Mouse (Mus musculus): ENCODE data around the gene Tap2.

Tap2 gene

DNA sequence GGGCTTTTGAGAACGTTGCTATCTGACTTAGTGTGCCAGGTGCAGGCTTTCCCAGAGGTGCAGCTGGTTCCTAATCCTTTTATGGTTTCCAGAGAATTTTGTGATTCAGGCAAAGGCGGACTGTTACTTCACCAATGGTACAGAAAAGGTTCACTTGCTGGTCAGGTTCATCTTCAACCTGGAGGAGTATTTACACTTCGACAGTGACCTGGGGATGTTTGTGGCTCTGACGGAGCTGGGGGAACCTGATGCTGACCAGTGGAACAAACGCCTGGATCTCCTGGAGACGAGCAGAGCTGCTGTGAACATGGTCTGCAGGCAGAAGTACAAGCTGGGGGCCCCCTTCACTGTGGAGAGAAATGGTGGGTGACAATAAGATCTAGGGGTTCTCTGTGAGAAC is 37.6 kb downstream of the Tap2 start:
- in situ Hi-C loops (cut with MboI, MseI) = loop anchor here (10.0 kb wide), 1 partner anchor 114 kb away; the partner anchor contains the start of gene Btnl2

GRCm38 (mm10) chr17:34244656-34245055 is 41.3 kb downstream of the Tap2 start:
- in situ Hi-C loops (cut with MboI, MseI) = loop anchor here (10.0 kb wide), 1 partner anchor 110 kb away; the partner anchor contains the start of gene Btnl2

GRCm38 (mm10) chr17:34247047-34247446 is 43.7 kb downstream of the Tap2 start:
- in situ Hi-C loops (cut with MboI, MseI) = loop anchor here (10.0 kb wide), 1 partner anchor 108 kb away; the partner anchor contains the start of gene Btnl2

DNA sequence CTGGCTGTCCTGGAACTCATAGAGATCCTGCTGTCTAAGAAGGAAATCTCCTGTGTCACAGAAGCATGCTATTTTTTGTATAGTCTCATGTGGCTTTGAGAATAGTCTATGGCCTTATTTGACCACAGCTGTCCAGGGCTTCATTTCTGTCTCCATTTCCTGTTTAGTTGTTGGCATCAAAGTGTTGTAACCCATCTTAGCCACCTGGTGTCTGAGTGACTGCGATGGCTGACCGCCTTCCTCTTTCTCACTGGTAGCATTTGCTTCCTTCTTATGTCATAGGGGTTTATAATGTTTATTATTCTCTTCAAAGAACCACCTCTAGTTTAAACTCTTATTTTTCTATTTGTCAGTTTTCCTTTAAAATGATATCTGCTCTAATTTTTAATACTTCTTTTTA is 45.4 kb downstream of the Tap2 start:
- in situ Hi-C loops (cut with MboI, MseI) = loop anchor here (10.0 kb wide), 1 partner anchor 106 kb away; the partner anchor contains the start of gene Btnl2

DNA sequence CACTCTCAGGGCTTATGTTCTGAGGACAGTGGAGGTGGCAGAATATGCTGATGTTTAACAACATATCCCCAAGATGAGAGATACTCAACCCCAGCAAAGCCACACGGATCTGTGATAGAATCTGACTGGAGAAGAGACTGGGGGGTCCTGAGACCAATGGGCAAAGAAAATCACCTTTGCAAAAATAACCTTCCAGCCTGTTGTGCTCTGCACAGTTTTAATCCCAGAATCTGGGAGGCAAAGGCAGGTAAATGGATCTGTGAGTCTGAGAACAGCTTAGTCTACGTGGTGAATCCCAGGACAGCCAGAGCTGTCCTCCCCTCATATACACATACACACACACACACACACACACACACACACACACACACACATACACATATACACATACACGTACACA is 46.0 kb downstream of the Tap2 start:
- in situ Hi-C loops (cut with MboI, MseI) = loop anchor here (10.0 kb wide), 1 partner anchor 105 kb away; the partner anchor contains the start of gene Btnl2

- in situ Hi-C loops (cut with MboI, MseI) = loop anchor here (10.0 to 25.0 kb wide), 2 partner anchors 105 to 1962 kb away; partner anchors contain the start of gene Btnl2
These were observed 46.6 kb downstream of the Tap2 start for GRCm38 (mm10) chr17:34249878-34250277.

GRCm38 (mm10) chr17:34251666-34252065 is 48.3 kb downstream of the Tap2 start:
- in situ Hi-C loops (cut with MboI, MseI) = loop anchor here (25.0 kb wide), 1 partner anchor 1961 kb away; no protein-coding TSS in a partner anchor

- in situ Hi-C loops (cut with MboI, MseI) = loop anchor here (25.0 kb wide), 1 partner anchor 1956 kb away; no protein-coding TSS in a partner anchor
These were observed 53.2 kb downstream of the Tap2 start for GRCm38 (mm10) chr17:34256501-34256900.

DNA sequence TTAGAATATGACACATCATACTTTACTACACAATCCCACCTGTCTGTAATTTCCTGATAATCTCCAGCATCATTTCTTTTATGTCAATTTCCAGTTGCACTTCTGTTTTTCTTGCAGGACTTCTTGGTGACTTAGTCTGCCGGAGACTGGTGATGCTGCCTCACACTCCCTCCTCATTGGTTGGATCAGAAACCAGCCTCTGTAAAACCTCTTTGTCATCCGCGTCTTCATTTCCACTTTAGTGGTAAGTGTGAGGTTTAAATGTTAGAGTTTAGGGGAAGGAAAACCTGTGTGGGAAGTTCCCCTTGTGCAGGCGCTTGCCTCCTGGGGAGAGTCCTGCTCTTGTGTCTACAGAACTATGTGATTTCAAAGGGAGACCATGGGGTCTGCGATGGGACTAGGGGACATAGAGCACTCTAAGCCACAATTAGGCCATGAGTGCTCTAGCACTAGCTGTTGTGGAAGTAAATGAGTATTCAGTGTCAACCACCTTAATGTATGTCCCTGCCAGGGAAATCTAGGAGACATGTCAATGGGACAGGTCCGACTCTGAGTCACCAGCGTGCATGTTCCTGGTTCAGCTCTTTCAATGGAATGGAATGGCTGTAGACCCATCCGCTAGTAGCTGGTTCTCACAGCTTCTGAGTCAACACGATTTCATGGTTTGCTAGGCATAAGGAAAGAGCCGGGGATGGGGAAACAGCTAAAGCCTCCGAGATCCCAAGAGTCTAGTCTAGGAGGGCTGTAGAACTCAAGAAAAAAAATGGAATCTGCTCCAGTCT is 54.5 kb downstream of the Tap2 start, which contains the start of gene H2-Ab1:
Gene H2-Ab1 (plus strand): TSS at position 96 of the 782 bp plus-strand sequence.
- in situ Hi-C loops (cut with MboI, MseI) = loop anchor here (25.0 kb wide), 1 partner anchor 1955 kb away; no protein-coding TSS in a partner anchor

GRCm38 (mm10) chr17:34260551-34260950 is 57.2 kb downstream of the Tap2 start:
- in situ Hi-C loops (cut with MboI, MseI) = loop anchor here (25.0 kb wide), 1 partner anchor 1952 kb away; no protein-coding TSS in a partner anchor

- in situ Hi-C loops (cut with MboI, MseI) = loop anchor here (25.0 kb wide), 1 partner anchor 1951 kb away; no protein-coding TSS in a partner anchor
These were observed 58.2 kb downstream of the Tap2 start for GRCm38 (mm10) chr17:34261502-34261901.

DNA sequence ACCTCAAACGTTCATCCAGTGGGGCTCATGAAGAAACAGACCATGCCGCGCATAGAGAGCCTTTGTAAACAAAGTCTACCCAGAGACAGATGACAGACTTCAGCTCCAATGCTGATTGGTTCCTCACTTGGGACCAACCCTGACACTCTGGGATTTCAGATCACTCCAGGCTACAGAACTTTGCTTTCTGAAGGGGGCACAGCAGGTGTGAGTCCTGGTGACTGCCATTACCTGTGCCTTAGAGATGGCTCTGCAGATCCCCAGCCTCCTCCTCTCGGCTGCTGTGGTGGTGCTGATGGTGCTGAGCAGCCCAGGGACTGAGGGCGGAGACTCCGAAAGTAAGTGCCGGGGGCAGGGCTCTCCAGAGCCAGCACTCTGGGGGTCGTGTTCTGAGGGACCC is 59.7 kb downstream of the Tap2 start:
- in situ Hi-C loops (cut with MboI, MseI) = loop anchor here (25.0 kb wide), 1 partner anchor 1949 kb away; no protein-coding TSS in a partner anchor

GRCm38 (mm10) chr17:34263811-34264371 is 60.6 kb downstream of the Tap2 start:
- in situ Hi-C loops (cut with MboI, MseI) = loop anchor here (25.0 kb wide), 1 partner anchor 1948 kb away; no protein-coding TSS in a partner anchor

DNA sequence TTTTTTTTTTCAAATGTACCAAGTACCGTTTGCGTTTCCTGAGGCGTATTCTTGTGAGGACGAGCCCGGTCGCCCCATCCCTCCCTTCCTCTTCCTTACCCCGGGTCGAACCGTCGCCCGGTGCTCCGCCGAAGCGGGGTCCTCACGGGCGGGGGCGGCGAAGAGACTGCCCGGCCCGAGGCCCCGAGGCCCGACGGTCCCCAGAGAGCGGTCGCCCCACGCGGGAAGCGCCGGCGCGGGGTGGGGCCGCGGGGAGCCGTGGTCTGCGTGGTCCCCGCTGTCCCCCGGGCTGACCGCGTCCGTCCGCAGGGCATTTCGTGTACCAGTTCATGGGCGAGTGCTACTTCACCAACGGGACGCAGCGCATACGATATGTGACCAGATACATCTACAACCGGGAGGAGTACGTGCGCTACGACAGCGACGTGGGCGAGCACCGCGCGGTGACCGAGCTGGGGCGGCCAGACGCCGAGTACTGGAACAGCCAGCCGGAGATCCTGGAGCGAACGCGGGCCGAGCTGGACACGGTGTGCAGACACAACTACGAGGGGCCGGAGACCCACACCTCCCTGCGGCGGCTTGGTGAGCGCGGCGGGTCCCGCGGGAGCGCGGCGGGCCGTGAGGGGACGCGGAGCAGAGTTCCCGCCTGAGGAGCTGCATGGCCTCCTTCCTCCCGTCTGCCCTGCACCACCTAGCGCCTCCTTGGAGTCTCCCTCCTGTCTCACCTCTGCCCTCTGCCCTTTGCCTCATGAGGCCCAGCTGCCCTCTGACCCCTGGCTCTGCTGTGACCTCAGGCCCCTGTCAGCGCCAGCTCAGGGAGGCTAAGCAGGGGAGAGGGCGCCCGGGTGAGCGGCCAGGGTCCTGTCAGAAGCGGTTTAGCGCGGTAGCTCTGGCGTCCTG is 61.4 kb downstream of the Tap2 start:
- in situ Hi-C loops (cut with MboI, MseI) = loop anchor here (5.0 to 25.0 kb wide), 2 partner anchors 48 to 1948 kb away; no protein-coding TSS in a partner anchor
